Mouse (Mus musculus): ENCODE data around the gene Mpdz. TPM values are rescaled to one million over a fixed set of nuclear protein-coding genes. Genes with fewer than 3 reads are reported as not detected.

Gene Mpdz
- total and polyA plus RNA-seq, 3 experiments: not detected

GRCm38 (mm10) chr4:81449413-81449812 is 6.8 kb upstream of the Mpdz start:
- Histone ChIP-seq H3K4me3 (ENCODE audit: control insufficient read depth in 1 of 2, insufficient read depth in 1 of 2, low read depth in 2 of 2, low read length in 2 of 2) (no peak overlapping the region), H3K36me3 (ENCODE audit: control insufficient read depth in 1 of 2, insufficient read depth in 2 of 2, low read length in 2 of 2) (no peaks in the 10 kb centered on the region), H3K9me3 (replicated peaks; ENCODE audit: insufficient read depth, low read length) (no peaks in the 10 kb centered on the region), H3K27ac (ENCODE audit: control insufficient read depth, low read depth, low read length) (no peak overlapping the region), H3K9ac (ENCODE audit: control insufficient read depth, low read depth, low read length, poor library complexity, severe bottlenecking) (no peak overlapping the region), H3K79me2 (ENCODE audit: control insufficient read depth, insufficient read depth, low read length, poor library complexity) (no peaks in the 10 kb centered on the region), H3K27me3 (ENCODE audit: control insufficient read depth in 1 of 2, insufficient read depth in 2 of 2, low read length in 2 of 2) (no peaks in the 10 kb centered on the region), H3K4me1 (ENCODE audit: control insufficient read depth in 1 of 2, insufficient read depth in 2 of 2, low read length in 2 of 2) (no peaks in the 10 kb centered on the region)
- no peak for DNase-seq (ENCODE audit: low read depth, low spot score)
- TF ChIP-seq TCF12 (IDR thresholded peaks at IDR 0.05; ENCODE audit: low read depth, low read length) (no peak), BHLHE40 (IDR thresholded peaks at IDR 0.05; ENCODE audit: borderline replicate concordance, low read depth, low read length) (no peak), ZC3H11A (IDR thresholded peaks at IDR 0.05; ENCODE audit: low read depth, low read length) (no peak), MAFK (IDR thresholded peaks at IDR 0.05; ENCODE audit: borderline replicate concordance, low read depth, low read length) (no peak), MAX (IDR thresholded peaks at IDR 0.05; ENCODE audit: low read length) (no peak), KAT2A (conservative IDR thresholded peaks at IDR 0.05; ENCODE audit: low read depth, low read length) (no peak), EP300 (IDR thresholded peaks at IDR 0.05; ENCODE audit: low read depth in 1 of 2, low read length in 2 of 2) (no peak), CHD2 (IDR thresholded peaks at IDR 0.05; ENCODE audit: low read length) (no peak), MYC (IDR thresholded peaks at IDR 0.05; ENCODE audit: low read depth, low read length) (no peak), SIN3A (IDR thresholded peaks at IDR 0.05; ENCODE audit: low read length) (no peak), MYB (IDR thresholded peaks at IDR 0.05; ENCODE audit: low read depth, low read length) (no peak), ZMIZ1 (IDR thresholded peaks at IDR 0.05; ENCODE audit: low read depth, low read length) (no peak), NELFE (IDR thresholded peaks at IDR 0.05; ENCODE audit: low read depth, low read length) (no peak), RAD21 (IDR thresholded peaks at IDR 0.05; ENCODE audit: low read depth, low read length) (no peak), ELF1 (IDR thresholded peaks at IDR 0.05; ENCODE audit: low read depth, low read length) (no peak), USF1 (IDR thresholded peaks at IDR 0.05; ENCODE audit: low read depth, low read length) (no peak), USF2 (IDR thresholded peaks at IDR 0.05; ENCODE audit: borderline replicate concordance in 1 of 2, insufficient read depth in 1 of 2, low read depth in 1 of 2, low read length in 2 of 2) (no peak), UBTF (IDR thresholded peaks at IDR 0.05; ENCODE audit: borderline replicate concordance, insufficient read depth, low read depth, low read length) (no peak), MEF2A (IDR thresholded peaks at IDR 0.05; ENCODE audit: extremely low read depth, insufficient replicate concordance, low read depth, low read length, poor library complexity, severe bottlenecking) (no peak)

GRCm38 (mm10) chr4:81443566-81443965 is 951 bp upstream of the Mpdz start:
- no peak overlapping the region for H3K27ac ChIP-seq (ENCODE audit: control insufficient read depth, low read depth, low read length)
- H3K79me2 ChIP-seq (ENCODE audit: control insufficient read depth, insufficient read depth, low read length, poor library complexity): no peaks in the 10 kb centered on the region
- no peak for DNase-seq (ENCODE audit: low read depth, low spot score)
- no peaks in the 10 kb centered on the region for H3K36me3 ChIP-seq (ENCODE audit: control insufficient read depth in 1 of 2, insufficient read depth in 2 of 2, low read length in 2 of 2)
- no peaks in the 10 kb centered on the region for H3K27me3 ChIP-seq (ENCODE audit: control insufficient read depth in 1 of 2, insufficient read depth in 2 of 2, low read length in 2 of 2)
- H3K4me1 ChIP-seq (ENCODE audit: control insufficient read depth in 1 of 2, insufficient read depth in 2 of 2, low read length in 2 of 2): no peaks in the 10 kb centered on the region
- no peak overlapping the region for H3K4me3 ChIP-seq (ENCODE audit: control insufficient read depth in 1 of 2, insufficient read depth in 1 of 2, low read depth in 2 of 2, low read length in 2 of 2)
- H3K9ac ChIP-seq (ENCODE audit: control insufficient read depth, low read depth, low read length, poor library complexity, severe bottlenecking): no peak overlapping the region
- no peaks in the 10 kb centered on the region for H3K9me3 ChIP-seq (replicated peaks; ENCODE audit: insufficient read depth, low read length)
- no peak for TF ChIP-seq MYC (IDR thresholded peaks at IDR 0.05; ENCODE audit: low read depth, low read length)
- no peak for TF ChIP-seq BHLHE40 (IDR thresholded peaks at IDR 0.05; ENCODE audit: borderline replicate concordance, low read depth, low read length)
- no peak for TF ChIP-seq ZKSCAN1 (IDR thresholded peaks at IDR 0.05; ENCODE audit: low read depth, low read length)
- no peak for TF ChIP-seq KAT2A (conservative IDR thresholded peaks at IDR 0.05; ENCODE audit: low read depth, low read length)

Measured in MEL (cell line).